Mouse (Mus musculus) bone marrow, adult 2 months (tissue): Measurements from ENCODE around the gene Tppp. TPM values are rescaled to one million over a fixed set of nuclear protein-coding genes. Genes with fewer than 3 reads are reported as not detected.
"Not testable (repeated sequence)": the region's sequence is repeated elsewhere in the genome, so short reads cannot be mapped to it uniquely, and the experiment has no call there.

Source experiments
- H3K27ac ChIP-seq: fragments of 200-500 bp; 2 replicates; pipeline ENCODE4 v1.5.1; 2012; ENCODE audit warnings: low read depth, mild to moderate bottlenecking, control low read depth, inconsistent platforms, low read length; ENCODE audit not compliant: control insufficient read depth, poor library complexity, insufficient read depth
- H3K4me1 ChIP-seq: fragments of 200-500 bp; 2 replicates; pipeline ENCODE4 v1.6.1; 2011; ENCODE audit warnings: low read length; ENCODE audit not compliant: control insufficient read depth, insufficient read depth
- H3K4me3 ChIP-seq: fragments of 200-500 bp; replicated peaks from 2 replicates; pipeline ENCODE3; 2011; ENCODE audit warnings: mild to moderate bottlenecking, low read depth, low read length, control low read depth; ENCODE audit not compliant: control insufficient read depth
- CTCF ChIP-seq: fragments of 200-500 bp; IDR thresholded peaks from 2 replicates; pipeline ENCODE4 v1.5.1; 2011; ENCODE audit warnings: low read length, control low read depth; ENCODE audit not compliant: control insufficient read depth, insufficient read depth
- POLR2A ChIP-seq: fragments of 200-500 bp; IDR thresholded peaks from 2 replicates; pipeline ENCODE4 v1.6.1; 2011; ENCODE audit warnings: low read depth, mild to moderate bottlenecking, control low read depth, low read length, borderline replicate concordance; ENCODE audit not compliant: control insufficient read depth
- WGBS: fragments of 180-500 bp; shearing (Covaris S2); methylation state at CpG from one replicate; pipeline ENCODE4 v1.1.7; 2018; 5-methylcytosine and 5-hydroxymethylcytosine counted together
- polyA plus RNA-seq: library from polyadenylated mRNA; stranded (reverse); fragments of >200 nt; gene quantifications from 2 replicates; pipeline ENCODE4 v1.2.4, GENCODE M21; 2011; ENCODE audit warnings: low replicate concordance; ENCODE audit not compliant: missing spikeins, insufficient read depth, insufficient read length

Tppp gene
- polyA plus RNA-seq, 1 experiment: 6.8 TPM

DNA sequence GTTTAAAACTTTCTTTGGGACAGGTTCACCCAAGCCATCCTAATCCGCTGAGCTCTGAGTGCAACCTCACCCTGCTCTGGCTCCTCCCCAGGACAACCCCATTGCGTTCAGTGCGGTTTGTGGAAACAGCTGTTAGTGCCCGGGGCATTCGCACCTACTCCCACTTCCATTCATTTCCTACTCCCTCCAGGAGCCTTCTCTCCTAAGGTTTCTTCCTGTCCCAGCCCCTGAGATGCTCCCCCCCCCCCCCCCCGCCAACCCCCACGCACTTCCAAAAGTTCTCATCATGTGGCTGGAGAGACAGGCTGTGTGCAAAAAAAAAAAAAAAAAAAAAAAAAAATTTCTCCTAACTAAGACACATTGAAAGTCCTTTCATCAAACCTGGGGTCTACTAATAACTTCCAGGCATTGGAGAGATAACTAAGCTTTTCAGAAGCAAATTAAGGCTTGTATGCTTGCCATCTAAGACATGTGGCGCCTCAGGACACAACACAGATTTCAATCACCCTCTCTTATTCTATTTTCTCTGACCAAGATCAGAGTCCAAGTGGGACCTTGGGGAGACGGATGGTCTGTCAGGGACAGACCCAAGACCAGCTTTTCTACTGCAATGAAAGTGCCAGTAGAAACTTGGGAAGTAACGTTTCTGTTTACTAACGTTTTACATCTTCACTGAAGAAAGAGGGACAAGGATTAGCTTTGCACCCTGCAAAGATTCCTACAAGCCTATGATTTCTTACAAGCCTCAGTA is 53.3 kb downstream of the Tppp start:
- 35% methylated on average over 11 of the region's 11 CpGs for WGBS
- Histone ChIP-seq H3K27ac (no peak overlapping the region), H3K4me3 (peak overlapping the region; percentile 85), H3K4me1 (no peaks in the 10 kb centered on the region; the same call in 1 of the 2 replicates)
- TF ChIP-seq POLR2A: no peak
- no peak for TF ChIP-seq CTCF

DNA sequence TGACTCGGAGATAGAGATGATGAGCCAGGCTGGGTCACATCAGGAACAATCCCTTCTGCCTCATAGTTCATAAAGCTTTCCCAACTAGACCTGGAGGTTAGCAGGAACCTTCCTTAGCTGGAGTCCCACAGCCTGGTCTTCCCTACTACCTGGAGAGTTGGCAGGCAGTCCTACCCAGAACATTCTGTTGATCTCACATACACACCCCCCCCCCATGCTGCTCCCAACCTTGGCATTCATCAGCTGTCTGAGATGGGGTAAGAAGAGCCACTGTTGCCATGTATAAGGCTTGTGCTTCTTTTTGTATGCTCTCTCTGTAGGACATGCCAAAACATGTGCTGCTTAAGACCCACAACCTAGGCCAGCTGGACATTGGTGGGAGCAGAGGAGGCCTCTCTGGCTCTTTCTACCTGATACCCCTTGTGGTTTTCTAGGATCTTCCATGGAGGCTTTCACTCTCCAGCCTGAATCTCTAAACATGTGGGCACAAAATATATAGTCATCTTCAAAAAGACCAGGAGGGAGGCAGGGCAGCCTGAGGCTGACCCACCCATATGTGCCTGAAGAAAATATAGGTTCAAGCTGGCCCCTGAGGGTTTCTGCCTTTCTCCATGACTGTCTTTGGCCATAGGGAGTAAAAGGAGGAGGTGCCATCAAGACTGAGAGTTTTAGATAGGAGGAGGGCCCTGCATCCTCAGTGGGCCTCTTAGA is 54.3 kb downstream of the Tppp start:
- H3K27ac ChIP-seq: no peak overlapping the region
- TF ChIP-seq POLR2A (no peak), CTCF (no peak)
- 90% methylated on average over 1 of the region's 1 CpGs for WGBS
- H3K4me1 ChIP-seq: no peaks in the 10 kb centered on the region; the same call in 1 of the 2 replicates
- H3K4me3 ChIP-seq: no peak overlapping the region

DNA sequence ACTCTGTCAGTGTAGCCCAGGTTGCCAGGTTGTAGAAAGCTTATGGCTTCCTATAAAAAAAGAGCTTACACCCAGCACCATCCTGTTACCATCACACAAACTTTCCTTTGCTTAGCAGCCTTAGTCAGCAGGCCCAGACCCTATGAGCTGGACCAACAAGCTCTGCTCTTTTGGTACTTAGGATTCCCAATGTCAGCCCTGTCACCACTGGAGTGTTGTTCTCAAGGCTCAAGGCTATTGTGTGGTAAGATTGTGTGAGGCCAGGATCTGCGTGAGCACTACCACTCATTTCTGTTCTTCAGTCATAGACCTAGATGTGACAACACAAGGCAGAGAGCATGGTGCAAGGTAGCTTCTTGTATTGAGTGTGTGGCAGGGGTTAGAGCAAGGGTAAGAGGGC is 57.4 kb downstream of the Tppp start:
- Histone ChIP-seq H3K4me3 (no peak overlapping the region), H3K4me1 (no peaks in the 10 kb centered on the region; the same call in 1 of the 2 replicates), H3K27ac (no peak overlapping the region)
- 86% methylated on average over 1 of the region's 1 CpGs for WGBS
- TF ChIP-seq POLR2A: no peak
- no peak for TF ChIP-seq CTCF

DNA sequence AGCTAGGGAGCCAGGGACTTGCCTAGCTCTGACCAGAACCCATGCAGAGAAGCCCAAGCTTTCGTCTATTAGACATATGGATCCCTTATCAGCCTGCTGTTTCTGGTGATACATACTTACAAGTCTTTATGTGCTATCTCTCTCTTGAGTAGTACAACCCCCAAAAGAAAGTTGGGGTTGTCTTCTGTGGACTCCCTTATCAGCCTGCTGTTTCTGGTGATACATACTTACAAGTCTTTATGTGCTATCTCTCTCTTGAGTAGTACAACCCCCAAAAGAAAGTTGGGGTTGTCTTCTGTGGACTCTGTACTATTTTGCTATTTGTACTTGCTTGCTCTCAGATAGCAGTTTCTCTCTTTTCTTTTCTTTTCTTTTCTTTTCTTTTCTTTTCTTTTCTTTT is 62.0 kb downstream of the Tppp start:
- 47% methylated on average over 1 of the region's 1 CpGs for WGBS
- not testable (repeated sequence) for H3K27ac ChIP-seq

DNA sequence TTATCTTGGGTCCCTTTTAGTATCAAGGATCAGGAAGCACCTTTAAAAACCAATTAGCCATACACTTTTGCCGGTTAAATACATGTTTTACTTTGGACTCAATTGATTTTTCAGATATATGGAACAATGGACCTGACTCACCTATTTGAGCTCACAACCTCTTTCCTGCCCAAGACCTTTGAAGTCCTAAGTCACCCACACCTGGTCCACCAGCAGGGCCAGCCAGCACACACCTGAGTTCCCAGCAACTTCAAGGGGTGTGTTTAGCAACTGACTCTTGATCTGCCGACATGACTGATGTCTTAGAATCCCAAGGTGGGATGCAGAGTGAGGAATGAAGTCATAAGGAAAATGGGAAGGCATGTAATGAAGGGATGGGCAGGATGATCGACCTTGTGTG is 62.5 kb downstream of the Tppp start:
- Histone ChIP-seq H3K27ac (no peak overlapping the region), H3K4me1 (no peaks in the 10 kb centered on the region), H3K4me3 (no peak overlapping the region)
- TF ChIP-seq CTCF: no peak
- TF ChIP-seq POLR2A: no peak
- WGBS: 71% methylated on average over 3 of the region's 3 CpGs

More for the DNA sequence above, 62.0 kb downstream of the Tppp start:
- H3K4me3 ChIP-seq, H3K4me1 ChIP-seq: not testable (repeated sequence)

DNA sequence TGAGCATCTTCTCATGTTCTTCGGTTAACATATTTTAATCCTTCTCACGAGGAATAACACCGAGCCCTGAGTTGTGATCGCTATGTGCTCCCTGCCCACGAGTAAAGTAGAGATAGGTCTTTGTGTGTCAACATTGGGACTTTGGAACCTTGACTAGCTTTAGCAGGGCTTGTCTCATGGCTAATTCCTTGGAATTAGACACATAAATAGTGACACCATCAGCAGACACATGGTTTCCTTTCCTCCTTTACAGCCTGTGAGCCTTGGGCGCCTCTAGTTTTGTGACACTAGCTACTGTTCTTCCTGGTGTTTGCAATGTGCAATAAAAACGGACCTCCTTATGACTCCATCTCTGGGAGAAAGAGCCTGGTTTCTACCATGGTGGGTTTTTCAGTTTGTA is 64.2 kb downstream of the Tppp start:
- Histone ChIP-seq H3K4me3 (no peak overlapping the region), H3K27ac (no peak overlapping the region), H3K4me1 (no peaks in the 10 kb centered on the region)
- 81% methylated on average over 7 of the region's 7 CpGs for WGBS
- TF ChIP-seq POLR2A (no peak), CTCF (no peak)

Other genes with a start within 250 kb of the Tppp start
- 0.62 and 1.1 TPM in 2 replicates for gene Nkd2, start 161.8 kb upstream of the Tppp start, polyA plus RNA-seq
- 12.0 and 14.5 TPM in 2 replicates for gene Trip13, start 71.6 kb upstream of the Tppp start, polyA plus RNA-seq
- gene Brd9, start 71.6 kb upstream of the Tppp start, polyA plus RNA-seq: 47.6 and 70.8 TPM in 2 replicates
- gene Zdhhc11, start 45.6 kb upstream of the Tppp start, polyA plus RNA-seq: not detected in 2 replicates
- 3.8 and 5.9 TPM in 2 replicates for gene Cep72, start 52.9 kb downstream of the Tppp start, polyA plus RNA-seq
- not detected in 2 replicates for gene Slc9a3, start 112.0 kb downstream of the Tppp start, polyA plus RNA-seq
- 40.2 and 44.8 TPM in 2 replicates for gene Exoc3, start 199.3 kb downstream of the Tppp start, polyA plus RNA-seq